Mouse (Mus musculus): ENCODE data around the gene Kif24.

- no peak for TF ChIP-seq CTCF (IDR thresholded peaks at IDR 0.05; ENCODE audit: low read depth, low read length)
- no peak for TF ChIP-seq POLR2AphosphoS5 (IDR thresholded peaks at IDR 0.05; ENCODE audit: insufficient replicate concordance, low read depth, low read length)
- no peak for TF ChIP-seq TAL1 (conservative IDR thresholded peaks at IDR 0.05; ENCODE audit: low read depth, low read length)
These were observed 94.8 kb downstream of the Kif24 start for GRCm38 (mm10) chr4:41369702-41370437.

All from G1E (cell line).